Mouse (Mus musculus) lung, postnatal 10 days (tissue): ENCODE measurements around the gene Sept10.
"Not testable (repeated sequence)": the region's sequence is repeated elsewhere in the genome, so short reads cannot be mapped to it uniquely, and the experiment has no call there.

Source experiments
- DNase-seq: peaks from one replicate; pipeline ENCODE4 v3.0.0; 2021

The Sept10 gene

GRCm38 (mm10) chr10:59119001-59119400 lies 102.6 kb downstream of the Sept10 start:
- DNase-seq = no peak

GRCm38 (mm10) chr10:59117555-59117954 lies 104.1 kb downstream of the Sept10 start:
- peak; percentile 40 for DNase-seq

GRCm38 (mm10) chr10:59116331-59116730 lies 105.3 kb downstream of the Sept10 start:
- DNase-seq = peak; percentile 21

GRCm38 (mm10) chr10:59115691-59116090 lies 106.0 kb downstream of the Sept10 start:
- DNase-seq = no peak

GRCm38 (mm10) chr10:59114535-59115291 lies 106.9 kb downstream of the Sept10 start:
- peak; percentile 48 for DNase-seq

GRCm38 (mm10) chr10:59113386-59113785 lies 108.3 kb downstream of the Sept10 start:
- DNase-seq = no peak

GRCm38 (mm10) chr10:59112755-59113154 lies 108.9 kb downstream of the Sept10 start:
- DNase-seq = no peak

- DNase-seq = no peak
Observed at GRCm38 (mm10) chr10:59110386-59110785, 111.3 kb downstream of the Sept10 start.

- DNase-seq = peak; percentile 87
Observed at GRCm38 (mm10) chr10:59109015-59109414, 112.6 kb downstream of the Sept10 start.

GRCm38 (mm10) chr10:59106644-59107043 lies 115.0 kb downstream of the Sept10 start:
- DNase-seq = no peak

GRCm38 (mm10) chr10:59105885-59106284 lies 115.8 kb downstream of the Sept10 start:
- no peak for DNase-seq

- no peak for DNase-seq
Observed at GRCm38 (mm10) chr10:59104683-59105082, 117.0 kb downstream of the Sept10 start.

GRCm38 (mm10) chr10:59103076-59103475 lies 118.6 kb downstream of the Sept10 start:
- not testable (repeated sequence) for DNase-seq

- DNase-seq = no peak
Observed at GRCm38 (mm10) chr10:59091988-59092387, 129.7 kb downstream of the Sept10 start.
